Mouse (Mus musculus): ENCODE measurements at regions not wholly inside any gene's neighbourhood (a gene's known extent, or its start where the extent isn't known, plus 50 kb on each side); places are given as distances from the start of the nearest gene placed in this dataset.

GRCm38 (mm10) chrX:7474831-7475230 is 98.6 kb upstream of the Foxp3 start:
- peak in 1 of 2 experiments; percentile 38 for DNase-seq (ENCODE audit: low spot score in 2 of 2)

GRCm38 (mm10) chrX:7473814-7474213 is 98.2 kb upstream of the Usp27x start:
- DNase-seq (ENCODE audit: low spot score in 2 of 2): peak in 1 of 2 experiments; percentile 59

GRCm38 (mm10) chrX:7469801-7470200 is 94.2 kb upstream of the Usp27x start:
- no peak for DNase-seq (ENCODE audit: low spot score in 2 of 2)

GRCm38 (mm10) chrX:7467985-7468384 is 92.4 kb upstream of the Usp27x start:
- DNase-seq (ENCODE audit: low spot score in 2 of 2): no peak

GRCm38 (mm10) chrX:7456851-7457250 is 81.2 kb upstream of the Usp27x start:
- no peak for DNase-seq (ENCODE audit: low spot score in 2 of 2)

- DNase-seq (ENCODE audit: low spot score in 2 of 2): no peak
These were observed 69.4 kb upstream of the Usp27x start for GRCm38 (mm10) chrX:7445035-7445434.

GRCm38 (mm10) chrX:7444583-7444982 is 69.0 kb upstream of the Usp27x start:
- no peak for DNase-seq (ENCODE audit: low spot score in 2 of 2)

GRCm38 (mm10) chrX:7443996-7444421 is 68.4 kb upstream of the Usp27x start:
- DNase-seq (ENCODE audit: low spot score in 2 of 2): no peak

GRCm38 (mm10) chrX:7435375-7436042 is 59.9 kb upstream of the Usp27x start:
- no peak for DNase-seq (ENCODE audit: low spot score in 2 of 2)

- DNase-seq (ENCODE audit: low spot score in 2 of 2): no peak
These were observed 58.6 kb upstream of the Usp27x start for GRCm38 (mm10) chrX:7434268-7434667.

GRCm38 (mm10) chrX:7430456-7430855 is 54.8 kb upstream of the Usp27x start:
- no peak for DNase-seq (ENCODE audit: low spot score in 2 of 2)

- no peak for DNase-seq (ENCODE audit: low spot score in 2 of 2)
These were observed 53.9 kb upstream of the Usp27x start for GRCm38 (mm10) chrX:7429524-7429865.

- DNase-seq (ENCODE audit: low spot score in 2 of 2): peak in 1 of 2 experiments; percentile 30
These were observed 53.2 kb upstream of the Usp27x start for GRCm38 (mm10) chrX:7428621-7429523.

All from left cerebral cortex, adult 9 months (tissue).